Mouse (Mus musculus) spleen, postnatal 4 days (tissue): ENCODE data around the gene Gm17660.
"Not testable (repeated sequence)": the region's sequence is repeated elsewhere in the genome, so short reads cannot be mapped to it uniquely, and the experiment has no call there.

ENCODE experiments used
- DNase-seq, 2 experiments: peaks; one replicate each; pipeline ENCODE4 v3.0.0; 2022; ENCODE audit warnings: low spot score in 2 of 2

Gene Gm17660

GRCm38 (mm10) chr5:104042906-104043305 lies 34.5 kb downstream of the Gm17660 start:
- DNase-seq: no peak

GRCm38 (mm10) chr5:104039154-104039932 lies 38.1 kb downstream of the Gm17660 start:
- DNase-seq: no peak

GRCm38 (mm10) chr5:104036686-104037085 lies 40.7 kb downstream of the Gm17660 start:
- no peak for DNase-seq

GRCm38 (mm10) chr5:104035824-104036223 lies 41.6 kb downstream of the Gm17660 start:
- no peak for DNase-seq

GRCm38 (mm10) chr5:104035066-104035465 lies 42.3 kb downstream of the Gm17660 start:
- no peak for DNase-seq

GRCm38 (mm10) chr5:104032434-104033097 lies 44.8 kb downstream of the Gm17660 start:
- no peak for DNase-seq

- no peak for DNase-seq
Observed at GRCm38 (mm10) chr5:104025245-104025854, 52.1 kb downstream of the Gm17660 start.

GRCm38 (mm10) chr5:104024762-104025161 lies 52.6 kb downstream of the Gm17660 start:
- no peak for DNase-seq

- DNase-seq: not testable (repeated sequence)
Observed at GRCm38 (mm10) chr5:104024193-104024592, 53.2 kb downstream of the Gm17660 start.

GRCm38 (mm10) chr5:104023289-104024020 lies 54.0 kb downstream of the Gm17660 start:
- no peak for DNase-seq

- no peak for DNase-seq
Observed at GRCm38 (mm10) chr5:104022558-104022957, 54.9 kb downstream of the Gm17660 start.

- DNase-seq: peak; percentile 68 to 79
Observed at GRCm38 (mm10) chr5:104021597-104022378, 55.6 kb downstream of the Gm17660 start, which contains the start of gene Hsd17b11. Hsd17b11 (minus strand) TSS chr5:104021919.
